Mouse (Mus musculus) megakaryocyte, embryonic 14.5 days (primary cell): ENCODE measurements around the gene Rap1a.

ENCODE experiments used
- FLI1 ChIP-seq: IDR thresholded peaks from 2 replicates; pipeline ENCODE4 v1.6.1; 2012; ENCODE audit warnings: low read length, inconsistent platforms, mixed read lengths
- GATA1 ChIP-seq: IDR thresholded peaks from 3 replicates; pipeline ENCODE4 v1.6.1; 2012; ENCODE audit warnings: mixed read lengths, low read length, inconsistent platforms, borderline replicate concordance

DNA sequence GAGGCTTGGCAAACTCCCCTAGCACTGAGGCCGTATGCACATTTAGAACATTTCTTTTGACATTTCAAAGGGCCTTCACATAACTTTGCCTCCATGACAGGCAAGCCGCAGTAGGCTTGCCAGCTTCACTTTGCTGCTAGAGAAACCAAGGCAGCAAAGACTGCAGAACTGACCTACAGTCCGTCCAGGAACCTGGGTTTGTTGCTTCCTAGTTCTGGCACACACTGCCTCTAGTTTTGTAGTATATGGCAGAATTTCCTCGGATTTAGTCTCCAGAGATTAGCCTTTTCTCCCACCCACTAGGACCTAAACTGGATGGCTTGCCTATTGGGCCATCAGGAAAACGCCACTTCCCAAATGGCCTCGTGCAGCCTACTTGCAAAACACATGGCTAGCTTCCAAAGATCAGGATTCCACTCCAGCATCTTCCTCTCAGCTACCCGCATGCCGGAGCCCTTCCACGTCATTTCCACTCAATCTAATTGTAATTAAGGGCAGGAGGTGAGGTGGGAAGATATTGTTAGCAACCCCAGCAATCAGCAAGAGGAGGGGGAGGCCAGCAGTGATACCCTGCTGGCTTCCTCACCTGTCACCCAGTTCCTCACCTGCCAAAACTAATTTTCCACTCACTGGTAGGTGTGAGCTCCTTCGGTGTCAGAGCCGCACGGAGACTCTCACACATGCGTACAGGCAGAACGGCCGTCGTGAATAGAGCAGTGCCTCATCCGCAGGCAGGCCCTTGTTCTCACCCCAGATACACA, 104.6 kb downstream of the Rap1a start:
- TF ChIP-seq GATA1 (no peak), FLI1 (no peak)
